Mouse (Mus musculus): ENCODE measurements around the gene Ccdc65.

The Ccdc65 gene

DNA sequence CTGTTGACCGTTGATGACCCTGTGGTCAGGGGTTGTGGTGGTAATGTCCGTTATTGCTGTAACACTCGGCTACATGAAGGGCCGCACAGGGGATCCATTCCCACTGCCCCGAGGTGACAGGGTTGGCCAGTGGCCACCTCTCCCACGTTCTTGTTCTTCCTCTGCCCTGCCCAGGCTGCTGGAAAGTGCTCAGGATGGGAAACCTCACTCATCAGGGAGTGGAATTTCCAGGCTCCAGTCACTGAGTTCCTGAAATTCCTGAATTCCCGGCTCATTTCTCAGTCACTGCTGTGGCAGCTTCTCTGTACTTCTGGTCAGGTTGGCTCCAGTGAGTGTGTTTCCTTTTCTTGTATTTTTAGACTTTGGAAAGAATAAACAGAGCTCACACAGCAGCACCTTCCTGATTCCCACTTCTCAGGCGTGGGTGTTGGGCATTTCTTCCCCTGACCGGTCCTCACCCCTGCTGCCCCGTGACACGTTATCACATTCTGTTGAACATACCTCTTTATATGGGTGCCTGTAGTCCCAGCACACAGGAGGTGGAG is 15.8 kb upstream of the Ccdc65 start:
- no peak for DNase-seq (ENCODE audit: extremely low spot score, low spot score)

DNA sequence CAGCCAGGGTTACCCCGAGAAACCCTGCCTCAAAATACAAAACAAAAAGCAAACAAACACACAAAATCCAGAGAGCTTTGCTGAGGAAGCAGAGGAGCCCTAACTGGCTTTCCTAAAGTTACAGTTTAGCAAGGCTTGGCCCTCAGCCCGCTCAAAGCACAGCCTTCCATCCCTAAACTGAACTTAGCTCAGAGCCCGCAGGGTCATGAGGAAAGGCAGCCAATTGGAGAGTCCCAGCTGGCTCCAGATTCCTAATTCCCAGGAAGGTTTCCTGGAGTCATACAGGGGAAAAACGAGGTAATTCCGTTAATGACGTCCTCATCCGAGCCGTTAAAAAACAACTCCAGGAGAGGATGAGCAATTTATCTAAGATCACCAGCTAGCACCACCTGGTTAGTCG is 12.3 kb upstream of the Ccdc65 start:
- DNase-seq (ENCODE audit: extremely low spot score, low spot score): no peak

- DNase-seq (ENCODE audit: extremely low spot score, low spot score): no peak
These were observed 11.8 kb upstream of the Ccdc65 start for GRCm38 (mm10) chr15:98696216-98696615.

- DNase-seq (ENCODE audit: extremely low spot score, low spot score): peak; percentile 94
These were observed 8.6 kb upstream of the Ccdc65 start for GRCm38 (mm10) chr15:98699190-98700105.

DNA sequence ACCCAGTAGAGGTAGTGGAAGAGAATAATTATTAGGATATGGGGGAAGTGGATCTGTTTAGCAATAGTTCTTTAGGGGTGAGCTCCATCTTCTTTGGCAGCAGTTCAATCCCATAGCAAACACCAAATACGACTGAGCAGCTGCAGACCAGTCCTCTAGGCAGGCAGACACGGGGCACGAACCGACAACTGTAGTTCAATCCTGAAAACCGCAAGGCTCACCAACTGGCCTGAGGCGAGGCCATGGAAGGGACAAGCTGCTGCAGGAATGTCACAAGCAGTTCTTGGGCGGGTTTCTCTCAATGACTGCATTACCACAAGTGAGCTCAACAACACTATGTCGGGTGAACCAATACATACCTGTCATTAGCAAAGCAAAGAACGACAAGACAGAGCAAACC is 3.7 kb upstream of the Ccdc65 start:
- DNase-seq (ENCODE audit: extremely low spot score, low spot score): no peak

GRCm38 (mm10) chr15:98710442-98710841 is 2.4 kb downstream of the Ccdc65 start:
- peak; percentile 76 for DNase-seq (ENCODE audit: extremely low spot score, low spot score)

DNA sequence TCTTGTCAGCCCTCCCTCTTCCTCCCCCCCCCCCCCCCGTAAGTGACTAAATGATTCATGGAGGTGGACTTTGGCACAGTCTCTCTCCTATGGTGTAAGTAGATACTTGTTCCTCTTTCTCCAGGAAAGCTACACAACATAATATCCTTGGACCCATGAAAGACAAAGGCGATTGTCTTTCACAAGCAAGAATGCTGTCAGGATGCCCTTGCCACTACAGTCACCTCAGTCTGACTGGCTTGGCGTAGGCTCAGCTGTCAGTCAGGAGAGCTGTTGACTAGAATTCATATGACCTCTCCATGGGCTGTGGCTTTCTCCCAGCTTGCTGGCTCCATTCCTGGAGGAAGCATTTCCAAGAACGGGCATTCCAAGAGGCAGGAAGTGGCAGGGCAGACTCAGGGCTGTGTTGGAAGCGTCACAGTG is 6.2 kb downstream of the Ccdc65 start:
- no peak for DNase-seq (ENCODE audit: extremely low spot score, low spot score)

DNA sequence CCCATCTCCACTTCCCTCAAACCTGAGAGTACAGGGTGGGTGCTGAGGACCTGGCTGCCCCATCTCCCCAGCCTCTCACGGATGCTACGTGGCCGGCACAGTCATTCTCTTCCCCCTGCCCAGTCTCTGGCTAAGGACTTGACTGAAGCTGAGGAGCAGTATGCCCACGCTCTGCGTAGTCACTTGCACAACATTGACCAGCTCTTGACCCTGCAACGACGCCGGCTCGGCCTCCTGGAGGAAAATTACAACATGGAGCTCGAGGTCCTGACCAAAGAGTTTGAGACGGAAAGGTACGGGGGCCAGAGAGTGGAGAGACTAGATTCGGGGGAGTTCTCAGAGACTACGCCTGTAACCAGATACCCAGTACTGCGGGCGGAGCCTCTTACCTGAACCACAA is 9.3 kb downstream of the Ccdc65 start:
- DNase-seq (ENCODE audit: extremely low spot score, low spot score): no peak

DNA sequence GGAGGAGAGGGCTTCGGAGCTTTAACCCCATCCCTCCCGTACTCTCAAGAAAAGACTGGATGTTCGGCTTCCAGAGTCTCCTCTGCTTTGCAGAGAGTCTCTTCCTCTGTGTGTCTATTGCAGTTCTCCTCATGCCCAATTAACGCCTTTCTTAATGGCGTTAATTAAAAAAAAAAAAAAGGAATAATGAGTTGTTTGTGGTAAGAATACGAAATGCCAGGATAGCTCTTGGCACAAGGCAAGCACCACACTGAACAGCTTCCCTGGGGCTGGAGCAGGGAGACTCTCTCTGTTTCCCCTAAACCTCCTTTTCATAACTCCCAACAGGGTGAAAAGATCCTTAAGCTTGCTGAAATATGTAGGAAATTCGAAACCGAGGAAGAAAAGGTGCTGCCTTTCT is 14.2 kb downstream of the Ccdc65 start:
- no peak for DNase-seq (ENCODE audit: extremely low spot score, low spot score)

GRCm38 (mm10) chr15:98722854-98723253 is 14.8 kb downstream of the Ccdc65 start:
- DNase-seq (ENCODE audit: extremely low spot score, low spot score): no peak

GRCm38 (mm10) chr15:98724441-98724840 is 16.4 kb downstream of the Ccdc65 start:
- DNase-seq (ENCODE audit: extremely low spot score, low spot score): no peak

DNA sequence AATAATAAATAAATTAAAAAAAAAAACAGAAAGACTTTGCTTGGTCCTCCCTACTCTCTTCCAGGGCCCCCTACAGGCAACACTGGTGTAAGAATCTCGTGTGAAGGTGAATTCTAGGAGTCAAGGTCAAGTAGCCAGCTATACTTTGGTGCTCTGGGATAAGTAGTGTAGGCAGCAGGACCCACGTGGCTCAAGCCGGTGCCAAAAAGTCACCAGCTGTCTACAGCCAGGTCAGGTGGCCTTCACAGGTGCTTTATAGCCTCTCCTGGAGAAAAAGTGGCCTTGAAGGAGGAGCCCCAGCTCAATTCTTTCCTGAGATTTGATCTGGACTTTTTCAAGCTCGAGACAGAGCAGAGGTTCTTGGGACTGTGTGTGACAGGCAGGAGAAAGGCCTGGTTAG is 18.1 kb downstream of the Ccdc65 start:
- no peak for DNase-seq (ENCODE audit: extremely low spot score, low spot score)

DNA sequence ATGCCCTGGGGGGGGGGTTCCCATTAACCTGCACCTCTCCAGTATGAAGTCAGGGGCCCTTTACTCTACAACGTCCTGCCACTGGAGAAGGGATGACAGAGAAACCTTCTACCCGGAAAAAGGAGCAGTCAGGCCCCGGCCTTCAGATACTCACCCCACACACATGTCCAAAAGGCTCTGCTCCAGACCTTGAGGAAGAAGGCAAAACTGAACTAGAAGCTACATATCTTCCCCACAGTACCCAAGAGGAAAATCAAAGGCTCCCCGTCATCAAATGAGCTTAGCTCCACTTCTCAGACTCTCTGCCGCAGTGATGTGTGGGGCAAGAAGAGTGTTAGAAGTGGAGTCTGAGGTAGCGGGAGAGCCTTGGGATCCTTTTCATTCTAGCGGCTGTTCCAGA is 18.7 kb downstream of the Ccdc65 start:
- no peak for DNase-seq (ENCODE audit: extremely low spot score, low spot score)

GRCm38 (mm10) chr15:98727443-98728321 is 19.7 kb downstream of the Ccdc65 start, which contains the start of gene Fkbp11:
Gene Fkbp11, minus strand, starts transcription at chr15:98728198.
- peak; percentile 71 for DNase-seq (ENCODE audit: extremely low spot score, low spot score)

GRCm38 (mm10) chr15:98728366-98728765 is 20.4 kb downstream of the Ccdc65 start:
- DNase-seq (ENCODE audit: extremely low spot score, low spot score): no peak

DNA sequence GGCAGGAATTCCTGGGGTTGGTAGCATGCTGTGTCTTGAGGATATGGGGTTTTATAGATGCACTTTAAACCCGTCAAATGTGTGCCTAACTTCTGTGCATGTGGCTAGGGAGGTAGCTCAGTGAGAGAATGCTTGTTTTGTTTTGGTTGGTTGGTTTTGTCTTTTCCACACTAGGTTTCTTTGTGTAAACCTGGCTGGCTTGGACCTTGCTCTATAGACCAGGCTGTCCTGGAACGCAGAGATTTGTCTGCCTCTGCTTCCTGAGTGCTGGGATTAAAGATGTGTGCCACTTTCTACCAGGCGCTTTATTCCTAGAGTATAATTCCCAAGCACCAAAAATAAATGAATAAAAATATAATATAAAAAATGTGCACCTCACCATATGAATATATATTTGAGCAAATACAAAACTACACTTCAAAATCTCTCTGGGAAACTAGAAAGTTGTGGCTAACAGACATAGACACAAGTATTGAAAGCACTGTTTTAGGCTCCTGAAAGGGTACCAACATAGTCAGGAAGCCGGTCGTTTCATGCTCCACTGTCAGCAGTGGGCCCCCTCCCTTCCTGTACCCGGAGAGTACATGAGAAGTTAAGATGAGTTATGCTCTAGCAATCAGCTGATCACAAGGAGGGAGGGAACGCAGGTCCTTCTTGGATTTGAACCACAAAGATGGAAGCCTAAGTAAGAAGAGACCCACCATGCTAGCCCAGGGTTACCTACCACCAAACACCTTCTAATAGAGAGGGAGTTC is 22.0 kb downstream of the Ccdc65 start:
- DNase-seq (ENCODE audit: extremely low spot score, low spot score): no peak

- DNase-seq (ENCODE audit: extremely low spot score, low spot score): no peak
These were observed 22.8 kb downstream of the Ccdc65 start for GRCm38 (mm10) chr15:98730790-98731189.

DNA sequence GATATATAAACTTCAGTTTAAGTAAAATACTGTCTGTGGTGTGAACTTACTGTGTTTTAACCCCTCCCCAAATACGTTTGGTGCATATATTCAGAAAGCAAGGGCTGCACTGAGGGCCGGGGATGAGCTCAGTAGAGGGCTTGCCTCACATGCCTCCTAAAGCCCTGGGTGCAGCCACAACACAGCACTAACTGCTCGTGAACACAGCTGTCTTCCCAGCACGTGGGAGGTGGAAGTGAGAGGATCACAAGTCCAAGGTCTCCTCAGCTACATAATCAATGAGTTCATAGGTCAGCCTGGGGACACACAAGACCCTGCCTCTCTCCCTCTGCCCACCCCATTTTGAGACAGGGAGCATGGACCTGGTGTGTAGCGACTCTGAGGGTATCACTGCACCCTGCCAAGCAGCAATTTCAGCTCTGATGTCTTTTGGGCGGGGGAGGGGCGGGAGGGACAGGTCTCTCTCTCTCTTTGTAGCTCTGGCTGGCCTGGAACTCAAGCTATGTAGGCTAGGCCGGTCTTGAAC is 24.1 kb downstream of the Ccdc65 start:
- DNase-seq (ENCODE audit: extremely low spot score, low spot score): no peak

- no peak for DNase-seq (ENCODE audit: extremely low spot score, low spot score)
These were observed 25.4 kb downstream of the Ccdc65 start for GRCm38 (mm10) chr15:98733370-98733769.

GRCm38 (mm10) chr15:98733976-98734566 is 26.1 kb downstream of the Ccdc65 start:
- no peak for DNase-seq (ENCODE audit: extremely low spot score, low spot score)
